Mouse (Mus musculus) hindbrain, postnatal 0 days (tissue): ENCODE measurements around the gene Ltc4s. TPM values are rescaled to one million over a fixed set of nuclear protein-coding genes. Genes with fewer than 3 reads are reported as not detected.

Experiments used
- ATAC-seq: fragments of 200-750 bp; cut with Nextera tagmentation; 2 replicates; pipeline ENCODE4 v1.8.0; 2017; ENCODE audit warnings: mild to moderate bottlenecking, moderate TSS enrichment, moderate library complexity
- DNase-seq: peaks from one replicate; pipeline ENCODE4 v3.0.0-alpha.2; 2015; ENCODE audit warnings: low spot score
- H3K27ac ChIP-seq: fragments of 300-500 bp; sonication (generic); 2 replicates; pipeline ENCODE4 v1.5.1; 2014; ENCODE audit warnings: mild to moderate bottlenecking
- H3K27me3 ChIP-seq: fragments of 300-500 bp; sonication (generic); 2 replicates; pipeline ENCODE4 v1.6.1; 2014; ENCODE audit warnings: low read length, mixed read lengths; ENCODE audit not compliant: insufficient read depth
- H3K36me3 ChIP-seq: fragments of 300-500 bp; sonication (generic); 2 replicates; pipeline ENCODE4 v1.6.1; 2014; ENCODE audit warnings: low read length, mixed read lengths; ENCODE audit not compliant: insufficient read depth
- H3K4me1 ChIP-seq: fragments of 300-500 bp; sonication (generic); 2 replicates; pipeline ENCODE4 v1.6.1; 2014; ENCODE audit warnings: antibody characterized with exemption, low read length, mixed read lengths; ENCODE audit not compliant: insufficient read depth
- H3K4me2 ChIP-seq: fragments of 300-500 bp; sonication (generic); 2 replicates; pipeline ENCODE4 v1.6.1; 2014; ENCODE audit warnings: low read depth, mild to moderate bottlenecking, low read length, moderate library complexity, mixed read lengths
- H3K4me3 ChIP-seq: fragments of 300-500 bp; sonication (generic); 2 replicates; pipeline ENCODE4 v1.5.1; 2014; ENCODE audit warnings: low read length
- H3K9ac ChIP-seq: fragments of 300-500 bp; sonication (generic); replicated peaks from 2 replicates; pipeline ENCODE4 v1.6.1; 2014; ENCODE audit warnings: mild to moderate bottlenecking, low read length, moderate library complexity, mixed read lengths
- H3K9me3 ChIP-seq: fragments of 300-500 bp; sonication (generic); 2 replicates; pipeline ENCODE4 v1.6.1; 2016; ENCODE audit warnings: low read length, mixed read lengths
- CTCF ChIP-seq: IDR thresholded peaks from 2 replicates; pipeline ENCODE4 v1.5.1; 2016; ENCODE audit warnings: antibody characterized with exemption, control low read depth, low read depth
- WGBS: fragments of 180-500 bp; shearing (Covaris S2); extraction: QIAGEN DNeasy Blood & Tissue Kit; methylation state at CpG from one replicate; pipeline ENCODE4 v1.1.7; 2014; 5-methylcytosine and 5-hydroxymethylcytosine counted together
- polyA plus RNA-seq: library from polyadenylated mRNA; unstranded; fragments of >200 nt; fragmentation: Nextera tagmentation; extraction: Ambion mirVana; gene quantifications from 2 replicates; pipeline ENCODE4 v1.2.1, GENCODE M21; 2015
- total RNA-seq: library from RNA; depleted of rRNA; stranded (reverse); fragments of >200 nt; gene quantifications from 2 replicates; pipeline ENCODE4 v1.2.3, GENCODE M21; 2014

Gene Ltc4s
- total and polyA plus RNA-seq, 2 experiments from 2014 or later: 4.0 to 7.1 TPM

- H3K4me3 ChIP-seq: no peak overlapping the region
- no peak for TF ChIP-seq CTCF
- H3K9ac ChIP-seq: no peak overlapping the region
- no peak overlapping the region for H3K27ac ChIP-seq
- no peaks in the 10 kb centered on the region for H3K9me3 ChIP-seq
- 89% methylated on average over 2 of the region's 2 CpGs for WGBS
- 0 out of 2 replicates have a peak, but pooled peaks cover 8% of the 10 kb centered on the region for H3K4me1 ChIP-seq
- DNase-seq: no peak
- no peaks in the 10 kb centered on the region for H3K27me3 ChIP-seq
- H3K36me3 ChIP-seq: peaks cover 60% of the 10 kb centered on the region
- no peak for ATAC-seq
- no peak overlapping the region for H3K4me2 ChIP-seq
These were observed 32.4 kb downstream of the Ltc4s start for GRCm38 (mm10) chr11:50206037-50206436.

- H3K4me3 ChIP-seq: no peak overlapping the region
- H3K27ac ChIP-seq: no peak overlapping the region
- no peaks in the 10 kb centered on the region for H3K9me3 ChIP-seq
- no peaks in the 10 kb centered on the region for H3K27me3 ChIP-seq
- DNase-seq (no peak), ATAC-seq (no peak)
- no peak for TF ChIP-seq CTCF
- H3K9ac ChIP-seq: no peak overlapping the region
- 82% methylated on average over 3 of the region's 3 CpGs for WGBS
- peaks cover 66% of the 10 kb centered on the region for H3K36me3 ChIP-seq
- no peak overlapping the region for H3K4me2 ChIP-seq
- H3K4me1 ChIP-seq: 0 out of 2 replicates have a peak, but pooled peaks cover 8% of the 10 kb centered on the region
These were observed 33.0 kb downstream of the Ltc4s start for GRCm38 (mm10) chr11:50205434-50205833.

- no peaks in the 10 kb centered on the region for H3K4me1 ChIP-seq
- no peak overlapping the region for H3K9ac ChIP-seq
- ATAC-seq (no peak), DNase-seq (no peak)
- H3K4me2 ChIP-seq: no peak overlapping the region
- H3K27ac ChIP-seq: no peak overlapping the region
- H3K36me3 ChIP-seq: peaks cover 82% of the 10 kb centered on the region
- H3K9me3 ChIP-seq: no peaks in the 10 kb centered on the region
- H3K27me3 ChIP-seq: no peaks in the 10 kb centered on the region
- WGBS: 94% methylated on average over 9 of the region's 9 CpGs
- TF ChIP-seq CTCF: no peak
- no peak overlapping the region for H3K4me3 ChIP-seq
These were observed 35.1 kb downstream of the Ltc4s start for GRCm38 (mm10) chr11:50203302-50203827.

GRCm38 (mm10) chr11:50201590-50201989, 36.8 kb downstream of the Ltc4s start:
- no peak for TF ChIP-seq CTCF
- Histone ChIP-seq H3K9me3 (no peaks in the 10 kb centered on the region), H3K4me1 (no peaks in the 10 kb centered on the region), H3K36me3 (peaks cover 74% of the 10 kb centered on the region), H3K4me2 (no peak overlapping the region), H3K27me3 (no peaks in the 10 kb centered on the region), H3K4me3 (no peak overlapping the region), H3K27ac (no peak overlapping the region), H3K9ac (no peak overlapping the region)
- ATAC-seq: no peak
- DNase-seq: no peak
- WGBS: 91% methylated on average over 3 of the region's 3 CpGs

GRCm38 (mm10) chr11:50200613-50201012, 37.8 kb downstream of the Ltc4s start:
- peaks cover 64% of the 10 kb centered on the region for H3K36me3 ChIP-seq
- no peaks in the 10 kb centered on the region for H3K27me3 ChIP-seq
- no peaks in the 10 kb centered on the region for H3K4me1 ChIP-seq
- no peak overlapping the region for H3K9ac ChIP-seq
- no peaks in the 10 kb centered on the region for H3K9me3 ChIP-seq
- H3K4me2 ChIP-seq: no peak overlapping the region
- no peak overlapping the region for H3K27ac ChIP-seq
- 74% methylated on average over 8 of the region's 8 CpGs for WGBS
- no peak for ATAC-seq
- no peak for TF ChIP-seq CTCF
- DNase-seq: no peak
- no peak overlapping the region for H3K4me3 ChIP-seq

GRCm38 (mm10) chr11:50198916-50199315, 39.5 kb downstream of the Ltc4s start:
- DNase-seq: no peak
- ATAC-seq: no peak
- 93% methylated on average over 2 of the region's 2 CpGs for WGBS
- TF ChIP-seq CTCF: no peak
- Histone ChIP-seq H3K27ac (no peak overlapping the region), H3K4me3 (no peak overlapping the region), H3K36me3 (peaks cover 54% of the 10 kb centered on the region), H3K4me1 (no peaks in the 10 kb centered on the region), H3K4me2 (no peak overlapping the region), H3K9ac (no peak overlapping the region), H3K9me3 (no peaks in the 10 kb centered on the region), H3K27me3 (no peaks in the 10 kb centered on the region)

- H3K36me3 ChIP-seq: peaks cover 53% of the 10 kb centered on the region
- ATAC-seq (no peak), DNase-seq (no peak)
- 88% methylated on average over 4 of the region's 5 CpGs for WGBS
- H3K9ac ChIP-seq: no peak overlapping the region
- H3K27me3 ChIP-seq: no peaks in the 10 kb centered on the region
- no peak overlapping the region for H3K4me3 ChIP-seq
- no peak for TF ChIP-seq CTCF
- H3K4me1 ChIP-seq: no peaks in the 10 kb centered on the region
- no peaks in the 10 kb centered on the region for H3K9me3 ChIP-seq
- no peak overlapping the region for H3K4me2 ChIP-seq
- no peak overlapping the region for H3K27ac ChIP-seq
These were observed 40.1 kb downstream of the Ltc4s start for GRCm38 (mm10) chr11:50198219-50198846.
